11 mouse cellular contexts compared by ENCODE assay signal in the genomic region with DNA sequence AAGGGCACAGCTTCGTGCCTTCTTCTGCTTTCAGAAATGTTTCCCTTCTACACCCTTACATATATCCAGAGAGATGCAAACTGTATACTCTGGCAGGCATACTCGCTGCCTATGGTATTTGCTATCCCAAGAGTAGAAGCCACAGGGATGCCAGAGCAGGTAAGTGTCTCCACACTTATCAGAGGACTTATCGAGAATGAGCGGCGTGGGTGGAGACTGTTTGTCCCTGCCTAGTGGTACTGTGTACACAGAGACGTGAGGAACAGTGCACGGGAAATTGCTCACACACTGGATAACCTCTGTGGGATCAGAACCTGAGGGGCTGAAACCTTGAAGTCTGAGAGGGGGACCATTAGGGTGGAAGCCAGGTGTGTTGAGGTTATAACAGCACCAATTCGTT. TPM values are rescaled to one million over a fixed set of nuclear protein-coding genes. Genes with fewer than 3 reads are reported as not detected.
DNase-seq lines count a peak whose midpoint lies in the region; ATAC-seq lines count a peak whose summit lies in the region.
"Had no signal": no experiment of that assay in that cellular context is flagged by ENCODE, and none has a peak within 500 bp of the region (broad histone marks: within the 10 kb centered on the region; RNA-seq: fewer than 3 reads in every experiment).

No protein-coding gene starts in this region.

- no peaks in the 10 kb centered on the region for H3K36me3 ChIP-seq in hindbrain, embryonic 12.5 days
- peaks cover under 1% of the 10 kb centered on the region; the same call in 1 of the 2 replicates for H3K36me3 ChIP-seq in hindbrain, embryonic 10.5 days

- 0 out of 2 replicates have a peak overlapping the region, but pooled peaks have one; percentile 8 for H3K9ac ChIP-seq in hindbrain, embryonic 12.5 days

- no peak for DNase-seq in hindbrain, embryonic 10.5 days (ENCODE audit: low spot score)
- DNase-seq in urinary bladder, postnatal 14 days (ENCODE audit: low spot score) = peak; percentile 55
- no peak for DNase-seq in urinary bladder, postnatal 10 days (ENCODE audit: low spot score)
- DNase-seq in lung, postnatal 25 days (ENCODE audit: low spot score) = peak; percentile 39
- no peak for DNase-seq in layer of hippocampus, postnatal 36 days
- DNase-seq in gastrocnemius, postnatal 14 days = no peak
- DNase-seq in layer of hippocampus, postnatal 25 days (ENCODE audit: extremely low spot score in 1 of 2, low spot score in 1 of 2) = no peak
- DNase-seq: adrenal gland, postnatal 10 days had no signal

- H3K4me1 ChIP-seq in hindbrain, embryonic 12.5 days = peaks cover 15% of the 10 kb centered on the region
- peaks cover 16% of the 10 kb centered on the region for H3K4me1 ChIP-seq in hindbrain, embryonic 10.5 days (replicated peaks)

- peak overlapping the region; percentile 52; the same call in 1 of the 2 replicates for H3K27ac ChIP-seq in hindbrain, embryonic 12.5 days
- no peak overlapping the region for H3K27ac ChIP-seq in hindbrain, embryonic 10.5 days
- H3K27ac ChIP-seq: layer of hippocampus, adult 2 months had no signal

- H3K27me3 ChIP-seq in hindbrain, embryonic 12.5 days = no peaks in the 10 kb centered on the region
- H3K27me3 ChIP-seq in hindbrain, embryonic 10.5 days (ENCODE audit: insufficient read depth, poor library complexity, severe bottlenecking) = no peaks in the 10 kb centered on the region

- WGBS in hindbrain, embryonic 12.5 days = 85% methylated on average over 8 of the region's 8 CpGs
- 87% methylated on average over 8 of the region's 8 CpGs for WGBS in hindbrain, embryonic 10.5 days

- no peak overlapping the region for H3K4me2 ChIP-seq in hindbrain, embryonic 12.5 days (replicated peaks)

- 0 out of 2 replicates have a peak, but pooled peaks have one; percentile 23 for ATAC-seq in hindbrain, embryonic 12.5 days (ENCODE audit: low FRiP score)

- H3K9me3 ChIP-seq in hindbrain, embryonic 12.5 days (replicated peaks) = no peaks in the 10 kb centered on the region
- no peaks in the 10 kb centered on the region for H3K9me3 ChIP-seq in hindbrain, embryonic 10.5 days

- intact Hi-C loops in gastrocnemius, postnatal 14 days (cut with DNase I; ENCODE audit: low total_unique reads) = no loop called here

- no peak overlapping the region for H3K4me3 ChIP-seq in hindbrain, embryonic 12.5 days
- H3K4me3 ChIP-seq in hindbrain, embryonic 10.5 days = no peak overlapping the region
- H3K4me3 ChIP-seq: layer of hippocampus, adult 2 months; myocyte had no signal

RNA-seq across cellular contexts. Expression of a gene that starts 59.6 kb away (rescaled TPM):
- polyA plus RNA-seq in hindbrain, embryonic 12.5 days (2016; fragmentation: Nextera tagmentation; extraction: Ambion mirVana) = 44.9 and 50.3 TPM in 2 replicates
- 28.0 and 31.4 TPM in 2 replicates for polyA plus RNA-seq in hindbrain, embryonic 10.5 days (2016; fragmentation: Nextera tagmentation; extraction: Ambion mirVana)
- 100 to 1,000 TPM; 119 to 127 TPM for total RNA-seq in layer of hippocampus, postnatal 36 days (2021)
- 10 to 100 TPM; 37.7 to 39.0 TPM for total RNA-seq in gastrocnemius, postnatal 14 days (2021)
- 100 to 1,000 TPM; 115 to 120 TPM for total RNA-seq in layer of hippocampus, postnatal 25 days (2021)

Comparison
In these comparisons a context has a peak if more than half of its experiments do, and no peak if none do; other contexts are left out.
1. DNase-seq: peak in urinary bladder, postnatal 14 days (single experiment) and lung, postnatal 25 days (single experiment); none in hindbrain, embryonic 10.5 days (single experiment), urinary bladder, postnatal 10 days (single experiment), layer of hippocampus, postnatal 36 days (0 of 2), gastrocnemius, postnatal 14 days (single experiment) and layer of hippocampus, postnatal 25 days (0 of 2).